Mouse (Mus musculus): ENCODE data around the gene Pbp2.

The Pbp2 gene

GRCm38 (mm10) chr6:135310305-135310704 is at the start of gene Pbp2:
Gene Pbp2 (minus strand): TSS chr6:135310405.
- DNase-seq (ENCODE audit: low spot score), result no peak

GRCm38 (mm10) chr6:135354953-135355352 is 44.7 kb upstream of the Pbp2 start:
- no peak for DNase-seq (ENCODE audit: low spot score)

GRCm38 (mm10) chr6:135352537-135352936 is 42.3 kb upstream of the Pbp2 start:
- DNase-seq (ENCODE audit: low spot score), result no peak

- DNase-seq (ENCODE audit: low spot score), result no peak
Observed at GRCm38 (mm10) chr6:135351638-135352302, 41.6 kb upstream of the Pbp2 start.

GRCm38 (mm10) chr6:135341076-135341378 is 30.8 kb upstream of the Pbp2 start:
- DNase-seq (ENCODE audit: low spot score), result no peak

GRCm38 (mm10) chr6:135340355-135341075 is 30.3 kb upstream of the Pbp2 start:
- no peak for DNase-seq (ENCODE audit: low spot score)

- no peak for DNase-seq (ENCODE audit: low spot score)
Observed at GRCm38 (mm10) chr6:135336376-135336775, 26.2 kb upstream of the Pbp2 start.

- DNase-seq (ENCODE audit: low spot score), result no peak
Observed at GRCm38 (mm10) chr6:135333994-135334651, 23.9 kb upstream of the Pbp2 start.

GRCm38 (mm10) chr6:135332737-135333281 is 22.6 kb upstream of the Pbp2 start:
- no peak for DNase-seq (ENCODE audit: low spot score)

GRCm38 (mm10) chr6:135331916-135332315 is 21.7 kb upstream of the Pbp2 start:
- no peak for DNase-seq (ENCODE audit: low spot score)

GRCm38 (mm10) chr6:135326847-135327246 is 16.6 kb upstream of the Pbp2 start:
- DNase-seq (ENCODE audit: low spot score), result no peak

GRCm38 (mm10) chr6:135324686-135325300 is 14.6 kb upstream of the Pbp2 start:
- DNase-seq (ENCODE audit: low spot score), result no peak

GRCm38 (mm10) chr6:135324111-135324510 is 13.9 kb upstream of the Pbp2 start:
- DNase-seq (ENCODE audit: low spot score), result no peak

- peak; percentile 55 for DNase-seq (ENCODE audit: low spot score)
Observed at GRCm38 (mm10) chr6:135323311-135323982, 13.2 kb upstream of the Pbp2 start.

GRCm38 (mm10) chr6:135322749-135323148 is 12.5 kb upstream of the Pbp2 start:
- no peak for DNase-seq (ENCODE audit: low spot score)

- no peak for DNase-seq (ENCODE audit: low spot score)
Observed at GRCm38 (mm10) chr6:135319431-135319933, 9.3 kb upstream of the Pbp2 start.

GRCm38 (mm10) chr6:135316141-135316540 is 5.9 kb upstream of the Pbp2 start:
- DNase-seq (ENCODE audit: low spot score), result no peak

GRCm38 (mm10) chr6:135313981-135314380 is 3.8 kb upstream of the Pbp2 start:
- DNase-seq (ENCODE audit: low spot score), result no peak

- no peak for DNase-seq (ENCODE audit: low spot score)
Observed at GRCm38 (mm10) chr6:135312038-135312437, 1.8 kb upstream of the Pbp2 start.

- no peak for DNase-seq (ENCODE audit: low spot score)
Observed at GRCm38 (mm10) chr6:135304576-135305260, 5.5 kb downstream of the Pbp2 start.

Measured in testis, postnatal 10 days (tissue).